Mouse (Mus musculus): Measurements from ENCODE around the gene Hacd1. TPM values are rescaled to one million over a fixed set of nuclear protein-coding genes. Genes with fewer than 3 reads are reported as not detected.

The Hacd1 gene
- polyA plus RNA-seq, 1 experiment = 95.0 TPM

DNA sequence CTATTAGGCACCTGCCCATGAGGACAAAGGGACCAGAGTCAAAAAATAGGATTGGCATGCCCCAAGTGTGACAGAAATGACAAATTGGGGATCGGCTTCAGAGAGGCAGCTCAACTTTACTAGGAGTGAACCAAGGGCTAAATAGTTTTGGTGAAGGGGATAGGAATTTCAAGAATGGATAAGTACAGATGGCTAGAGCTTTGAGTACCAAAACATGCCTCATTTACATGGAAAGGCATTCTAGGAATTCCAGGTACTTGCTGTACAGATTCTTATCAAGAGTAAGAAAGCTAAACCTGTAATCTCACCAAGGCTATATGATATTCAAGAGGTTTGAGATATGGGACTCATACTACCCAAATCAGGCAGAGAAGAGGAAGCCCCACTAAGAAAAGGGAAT lies 95.8 kb downstream of the Hacd1 start:
- Histone ChIP-seq H3K79me3 (ENCODE audit: low read depth) (no peaks in the 10 kb centered on the region), H3K36me3 (ENCODE audit: control insufficient read depth, insufficient read depth) (no peaks in the 10 kb centered on the region), H3K79me2 (ENCODE audit: control insufficient read depth, insufficient read depth) (no peaks in the 10 kb centered on the region), H3K27me3 (ENCODE audit: control insufficient read depth, insufficient read depth, insufficient read length) (no peaks in the 10 kb centered on the region), H3K4me3 (ENCODE audit: insufficient read depth, poor library complexity, severe bottlenecking) (no peak overlapping the region), H3ac (ENCODE audit: control insufficient read depth, insufficient read length, low read depth) (no peak overlapping the region)
- TF ChIP-seq CTCF (IDR thresholded peaks at IDR 0.05; ENCODE audit: control insufficient read depth, insufficient read depth, insufficient read length) = no peak
- no peak for TF ChIP-seq MAX (IDR thresholded peaks at IDR 0.05)
- no peak for TF ChIP-seq MYOG (IDR thresholded peaks at IDR 0.05; ENCODE audit: control insufficient read depth, extremely low read depth, insufficient read length)
- no peak for TF ChIP-seq MYOD1 (IDR thresholded peaks at IDR 0.05; ENCODE audit: control insufficient read depth, insufficient read length, low read depth)
- no peak for TF ChIP-seq CEBPB (IDR thresholded peaks at IDR 0.05; ENCODE audit: low read depth)
- no peak for TF ChIP-seq USF1 (IDR thresholded peaks at IDR 0.05; ENCODE audit: low read depth)
- no peak for TF ChIP-seq FOSL1 (IDR thresholded peaks at IDR 0.05; ENCODE audit: insufficient read depth, low read length, poor library complexity, severe bottlenecking)

DNA sequence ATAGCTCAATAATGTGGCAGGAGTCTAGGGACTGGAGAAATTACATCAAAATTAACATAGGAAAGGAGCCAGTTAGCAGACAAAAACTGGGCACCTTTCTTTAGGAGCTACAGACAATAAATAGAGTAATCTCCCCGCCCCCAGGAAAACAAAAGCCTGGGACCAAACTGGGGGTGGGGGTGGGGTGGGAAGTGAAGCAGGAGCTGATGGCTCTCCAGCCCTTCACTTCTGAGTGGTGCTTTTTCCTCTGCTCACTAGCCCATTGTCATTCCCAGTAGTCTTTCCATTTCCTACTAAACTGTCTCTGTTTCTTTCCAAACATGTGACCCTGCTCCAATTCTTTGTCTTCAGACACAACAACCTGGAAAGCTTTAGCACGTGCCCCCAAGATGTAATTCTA lies 99.5 kb downstream of the Hacd1 start:
- no peaks in the 10 kb centered on the region for H3K36me3 ChIP-seq (ENCODE audit: control insufficient read depth, insufficient read depth)
- H3K27me3 ChIP-seq (ENCODE audit: control insufficient read depth, insufficient read depth, insufficient read length) = no peaks in the 10 kb centered on the region
- no peaks in the 10 kb centered on the region for H3K79me3 ChIP-seq (ENCODE audit: low read depth)
- no peaks in the 10 kb centered on the region for H3K79me2 ChIP-seq (ENCODE audit: control insufficient read depth, insufficient read depth)
- TF ChIP-seq MYOD1 (IDR thresholded peaks at IDR 0.05; ENCODE audit: control insufficient read depth, insufficient read length, low read depth) = no peak
- TF ChIP-seq MYOG (IDR thresholded peaks at IDR 0.05; ENCODE audit: control insufficient read depth, extremely low read depth, insufficient read length) = no peak
- no peak overlapping the region for H3ac ChIP-seq (ENCODE audit: control insufficient read depth, insufficient read length, low read depth)
- H3K4me3 ChIP-seq (ENCODE audit: insufficient read depth, poor library complexity, severe bottlenecking) = no peak overlapping the region

DNA sequence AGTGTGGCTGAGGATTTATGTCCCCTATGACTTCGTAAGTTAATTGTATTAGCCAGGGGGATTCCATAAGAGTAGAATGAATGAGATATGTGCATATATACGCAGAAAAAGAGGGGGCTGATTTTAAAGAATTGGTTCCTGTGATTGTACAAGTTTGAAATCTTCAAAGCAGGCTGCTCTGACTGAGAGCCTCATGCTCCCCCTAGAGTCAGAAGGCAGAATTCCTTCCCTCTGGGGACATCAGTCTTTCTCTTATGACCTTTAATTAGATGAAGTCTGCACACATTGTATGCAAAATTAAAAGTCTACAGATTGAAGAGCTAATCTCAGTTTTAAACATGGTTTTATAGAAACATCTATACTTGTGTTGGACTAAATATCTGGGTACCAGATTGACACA lies 117.8 kb downstream of the Hacd1 start:
- TF ChIP-seq FOSL1 (IDR thresholded peaks at IDR 0.05; ENCODE audit: insufficient read depth, low read length, poor library complexity, severe bottlenecking) (no peak), MAX (IDR thresholded peaks at IDR 0.05) (no peak), CTCF (IDR thresholded peaks at IDR 0.05; ENCODE audit: control insufficient read depth, insufficient read depth, insufficient read length) (no peak), CEBPB (IDR thresholded peaks at IDR 0.05; ENCODE audit: low read depth) (no peak), USF1 (IDR thresholded peaks at IDR 0.05; ENCODE audit: low read depth) (no peak), MYOG (IDR thresholded peaks at IDR 0.05; ENCODE audit: control insufficient read depth, extremely low read depth, insufficient read length) (no peak), MYOD1 (IDR thresholded peaks at IDR 0.05; ENCODE audit: control insufficient read depth, insufficient read length, low read depth) (no peak)
- no peaks in the 10 kb centered on the region for H3K79me2 ChIP-seq (ENCODE audit: control insufficient read depth, insufficient read depth)
- H3K27me3 ChIP-seq (ENCODE audit: control insufficient read depth, insufficient read depth, insufficient read length) = no peaks in the 10 kb centered on the region
- no peaks in the 10 kb centered on the region for H3K79me3 ChIP-seq (ENCODE audit: low read depth)
- no peaks in the 10 kb centered on the region for H3K36me3 ChIP-seq (ENCODE audit: control insufficient read depth, insufficient read depth)
- H3K4me3 ChIP-seq (ENCODE audit: insufficient read depth, poor library complexity, severe bottlenecking) = no peak overlapping the region
- H3ac ChIP-seq (ENCODE audit: control insufficient read depth, insufficient read length, low read depth) = no peak overlapping the region

DNA sequence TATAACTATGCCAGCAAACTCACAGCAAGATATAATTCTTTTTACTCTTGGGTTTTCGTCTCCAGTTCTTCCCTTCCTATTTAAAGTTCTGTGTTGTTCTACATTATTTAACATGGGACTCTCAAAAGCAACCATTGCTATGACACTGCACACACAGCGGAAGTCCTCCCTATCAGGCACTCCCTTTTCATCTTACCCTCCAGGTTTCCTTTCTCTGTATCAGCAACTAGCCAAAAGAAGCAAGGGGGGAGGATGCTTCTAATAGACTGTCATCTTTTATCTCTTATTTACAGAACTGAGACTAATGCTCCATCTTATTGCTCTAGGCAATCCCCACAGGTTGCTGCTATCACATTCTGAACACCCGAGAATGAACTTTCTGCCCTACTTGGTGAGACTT lies 120.6 kb downstream of the Hacd1 start:
- no peaks in the 10 kb centered on the region for H3K79me2 ChIP-seq (ENCODE audit: control insufficient read depth, insufficient read depth)
- no peaks in the 10 kb centered on the region for H3K36me3 ChIP-seq (ENCODE audit: control insufficient read depth, insufficient read depth)
- H3K4me3 ChIP-seq (ENCODE audit: insufficient read depth, poor library complexity, severe bottlenecking) = no peak overlapping the region
- H3K79me3 ChIP-seq (ENCODE audit: low read depth) = no peaks in the 10 kb centered on the region
- TF ChIP-seq CEBPB (IDR thresholded peaks at IDR 0.05; ENCODE audit: low read depth) (no peak), MAX (IDR thresholded peaks at IDR 0.05) (no peak), CTCF (IDR thresholded peaks at IDR 0.05; ENCODE audit: control insufficient read depth, insufficient read depth, insufficient read length) (no peak), FOSL1 (IDR thresholded peaks at IDR 0.05; ENCODE audit: insufficient read depth, low read length, poor library complexity, severe bottlenecking) (no peak), MYOD1 (IDR thresholded peaks at IDR 0.05; ENCODE audit: control insufficient read depth, insufficient read length, low read depth) (no peak), MYOG (IDR thresholded peaks at IDR 0.05; ENCODE audit: control insufficient read depth, extremely low read depth, insufficient read length) (no peak), USF1 (IDR thresholded peaks at IDR 0.05; ENCODE audit: low read depth) (no peak)
- no peaks in the 10 kb centered on the region for H3K27me3 ChIP-seq (ENCODE audit: control insufficient read depth, insufficient read depth, insufficient read length)
- H3ac ChIP-seq (ENCODE audit: control insufficient read depth, insufficient read length, low read depth) = no peak overlapping the region

DNA sequence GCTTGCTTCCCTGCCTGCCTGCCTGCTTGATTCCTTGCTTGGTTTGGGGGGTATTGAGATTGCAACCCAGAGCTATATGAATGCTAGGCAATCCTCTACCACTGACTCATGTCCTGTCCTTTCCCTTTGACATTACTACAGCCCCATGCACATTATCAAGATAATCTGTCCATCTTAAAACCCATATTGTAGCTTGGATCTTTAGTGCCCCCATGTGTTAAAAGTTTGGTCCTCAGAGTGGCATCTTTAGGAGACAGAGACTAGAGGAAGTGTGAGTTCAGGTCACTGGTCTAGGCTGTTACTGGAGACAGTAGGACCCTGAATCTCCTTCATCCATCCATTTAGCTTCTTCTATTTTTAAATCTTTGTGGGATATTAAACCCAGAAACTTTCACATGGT lies 123.7 kb downstream of the Hacd1 start:
- Histone ChIP-seq H3K79me2 (ENCODE audit: control insufficient read depth, insufficient read depth) (no peaks in the 10 kb centered on the region), H3ac (ENCODE audit: control insufficient read depth, insufficient read length, low read depth) (no peak overlapping the region), H3K27me3 (ENCODE audit: control insufficient read depth, insufficient read depth, insufficient read length) (peaks cover 5% of the 10 kb centered on the region), H3K79me3 (ENCODE audit: low read depth) (no peaks in the 10 kb centered on the region), H3K36me3 (ENCODE audit: control insufficient read depth, insufficient read depth) (no peaks in the 10 kb centered on the region), H3K4me3 (ENCODE audit: insufficient read depth, poor library complexity, severe bottlenecking) (no peak overlapping the region)
- TF ChIP-seq USF1 (IDR thresholded peaks at IDR 0.05; ENCODE audit: low read depth) = no peak
- TF ChIP-seq CTCF (IDR thresholded peaks at IDR 0.05; ENCODE audit: control insufficient read depth, insufficient read depth, insufficient read length) = no peak
- no peak for TF ChIP-seq MYOD1 (IDR thresholded peaks at IDR 0.05; ENCODE audit: control insufficient read depth, insufficient read length, low read depth)
- TF ChIP-seq FOSL1 (IDR thresholded peaks at IDR 0.05; ENCODE audit: insufficient read depth, low read length, poor library complexity, severe bottlenecking) = no peak
- TF ChIP-seq CEBPB (IDR thresholded peaks at IDR 0.05; ENCODE audit: low read depth) = no peak
- TF ChIP-seq MYOG (IDR thresholded peaks at IDR 0.05; ENCODE audit: control insufficient read depth, extremely low read depth, insufficient read length) = no peak
- TF ChIP-seq MAX (IDR thresholded peaks at IDR 0.05) = no peak

DNA sequence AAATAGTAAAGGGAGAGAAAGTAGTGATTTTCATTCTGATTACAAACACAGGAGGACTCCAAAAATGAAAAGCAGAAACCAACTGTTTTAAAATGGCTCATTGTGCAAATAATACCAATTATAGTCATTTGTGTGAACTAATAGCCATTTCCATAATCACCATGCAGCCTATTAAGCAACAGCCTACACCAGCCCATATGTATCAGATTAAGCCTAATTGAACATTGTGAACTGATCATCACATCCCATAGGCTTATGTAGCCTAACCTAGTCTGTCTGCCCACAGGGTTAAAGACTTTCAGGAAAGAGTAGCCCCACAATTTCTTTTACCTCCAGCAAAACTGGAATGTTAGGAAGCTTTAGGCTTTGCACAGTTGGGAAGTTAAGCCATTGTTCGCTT lies 125.2 kb downstream of the Hacd1 start:
- Histone ChIP-seq H3K36me3 (ENCODE audit: control insufficient read depth, insufficient read depth) (no peaks in the 10 kb centered on the region), H3K79me2 (ENCODE audit: control insufficient read depth, insufficient read depth) (no peaks in the 10 kb centered on the region), H3ac (ENCODE audit: control insufficient read depth, insufficient read length, low read depth) (no peak overlapping the region), H3K4me3 (ENCODE audit: insufficient read depth, poor library complexity, severe bottlenecking) (no peak overlapping the region), H3K27me3 (ENCODE audit: control insufficient read depth, insufficient read depth, insufficient read length) (peaks cover 5% of the 10 kb centered on the region), H3K79me3 (ENCODE audit: low read depth) (no peaks in the 10 kb centered on the region)
- TF ChIP-seq MAX (IDR thresholded peaks at IDR 0.05) = no peak
- TF ChIP-seq CEBPB (IDR thresholded peaks at IDR 0.05; ENCODE audit: low read depth) = no peak
- no peak for TF ChIP-seq CTCF (IDR thresholded peaks at IDR 0.05; ENCODE audit: control insufficient read depth, insufficient read depth, insufficient read length)
- TF ChIP-seq USF1 (IDR thresholded peaks at IDR 0.05; ENCODE audit: low read depth) = no peak

All from C2C12 (cell line).